Mouse (Mus musculus) urinary bladder, adult 18-20 months (tissue): Measurements from ENCODE around the gene Zfp503.

ENCODE experiments used
- DNase-seq, 2 experiments: peaks; one replicate each; pipeline ENCODE4 v3.0.0; 2022; ENCODE audit warnings: low spot score in 2 of 2, mixed read lengths in 2 of 2

The Zfp503 gene

GRCm38 (mm10) chr14:21989291-21989913 lies at the start of gene Zfp503:
Gene Zfp503, minus strand, starts transcription at chr14:21989601.
- DNase-seq = peak; percentile 59 to 82

- no peak for DNase-seq
Observed at GRCm38 (mm10) chr14:22037498-22038131, 48.2 kb upstream of the Zfp503 start.

GRCm38 (mm10) chr14:22036802-22037497 lies 47.5 kb upstream of the Zfp503 start:
- DNase-seq = no peak

GRCm38 (mm10) chr14:22036338-22036737 lies 46.9 kb upstream of the Zfp503 start:
- no peak for DNase-seq

- no peak for DNase-seq
Observed at GRCm38 (mm10) chr14:22035900-22036299, 46.5 kb upstream of the Zfp503 start.

GRCm38 (mm10) chr14:22023533-22023932 lies 34.1 kb upstream of the Zfp503 start:
- no peak for DNase-seq

- peak in 1 of 2 experiments; percentile 22 for DNase-seq
Observed at GRCm38 (mm10) chr14:22020885-22021284, 31.5 kb upstream of the Zfp503 start.

- DNase-seq = no peak
Observed at GRCm38 (mm10) chr14:22019949-22020845, 30.8 kb upstream of the Zfp503 start.

GRCm38 (mm10) chr14:22019252-22019948 lies 30.0 kb upstream of the Zfp503 start, which contains the start of gene Lrmda:
Gene Lrmda, plus strand, starts transcription at chr14:22019712.
- peak; percentile 73 to 78 for DNase-seq

- DNase-seq = no peak
Observed at GRCm38 (mm10) chr14:22017011-22017410, 27.6 kb upstream of the Zfp503 start.

GRCm38 (mm10) chr14:22014781-22015180 lies 25.4 kb upstream of the Zfp503 start:
- DNase-seq = no peak

GRCm38 (mm10) chr14:22014315-22014714 lies 24.9 kb upstream of the Zfp503 start:
- no peak for DNase-seq

- no peak for DNase-seq
Observed at GRCm38 (mm10) chr14:22007006-22007405, 17.6 kb upstream of the Zfp503 start.

GRCm38 (mm10) chr14:22004943-22005342 lies 15.5 kb upstream of the Zfp503 start:
- no peak for DNase-seq

GRCm38 (mm10) chr14:22003631-22004030 lies 14.2 kb upstream of the Zfp503 start:
- no peak for DNase-seq

- DNase-seq = no peak
Observed at GRCm38 (mm10) chr14:22003231-22003630, 13.8 kb upstream of the Zfp503 start.

- no peak for DNase-seq
Observed at GRCm38 (mm10) chr14:21999588-21999987, 10.2 kb upstream of the Zfp503 start.

GRCm38 (mm10) chr14:21995031-21995754 lies 5.8 kb upstream of the Zfp503 start:
- DNase-seq = peak; percentile 61 to 67

- no peak for DNase-seq
Observed at GRCm38 (mm10) chr14:21994061-21994990, 4.9 kb upstream of the Zfp503 start.
